Mouse (Mus musculus) cerebellum, postnatal 4 days (tissue): Measurements from ENCODE around the gene Sema3b.

Experiments used
- DNase-seq, 2 experiments: peaks; one replicate each; pipeline ENCODE4 v3.0.0; 2022; ENCODE audit warnings: low spot score in 2 of 2, mixed read lengths in 1 of 2

Gene Sema3b

GRCm38 (mm10) chr9:107548820-107549219 lies 60.2 kb downstream of the Sema3b start:
- DNase-seq, result no peak

GRCm38 (mm10) chr9:107547957-107548356 lies 61.1 kb downstream of the Sema3b start:
- DNase-seq, result no peak
